Mouse (Mus musculus) urinary bladder, postnatal 10 days (tissue): ENCODE data around the gene Stoml3.
A peak's percentile ranks its signal among the peaks of the same experiment; 100 is the strongest.

Source experiments
- DNase-seq: peaks from one replicate; pipeline ENCODE4 v3.0.0; 2022; ENCODE audit warnings: low spot score

Stoml3 gene

GRCm38 (mm10) chr3:53488353-53488752 lies at the start of gene Stoml3:
TSS of gene Stoml3 (plus strand) at chr3:53488653.
- DNase-seq, result no peak

GRCm38 (mm10) chr3:53445540-53445939 lies 42.9 kb upstream of the Stoml3 start:
- DNase-seq, result no peak

GRCm38 (mm10) chr3:53446801-53447200 lies 41.7 kb upstream of the Stoml3 start:
- no peak for DNase-seq

- no peak for DNase-seq
Observed at GRCm38 (mm10) chr3:53448208-53448607, 40.2 kb upstream of the Stoml3 start.

GRCm38 (mm10) chr3:53450666-53451065 lies 37.8 kb upstream of the Stoml3 start:
- no peak for DNase-seq

- no peak for DNase-seq
Observed at GRCm38 (mm10) chr3:53452351-53452750, 36.1 kb upstream of the Stoml3 start.

- no peak for DNase-seq
Observed at GRCm38 (mm10) chr3:53453346-53453745, 35.1 kb upstream of the Stoml3 start.

GRCm38 (mm10) chr3:53454005-53454404 lies 34.4 kb upstream of the Stoml3 start:
- DNase-seq, result no peak

- DNase-seq, result no peak
Observed at GRCm38 (mm10) chr3:53454561-53454960, 33.9 kb upstream of the Stoml3 start.

- no peak for DNase-seq
Observed at GRCm38 (mm10) chr3:53454984-53455383, 33.5 kb upstream of the Stoml3 start.

- DNase-seq, result no peak
Observed at GRCm38 (mm10) chr3:53457750-53458149, 30.7 kb upstream of the Stoml3 start.

GRCm38 (mm10) chr3:53460106-53460505 lies 28.3 kb upstream of the Stoml3 start:
- DNase-seq, result no peak

GRCm38 (mm10) chr3:53462701-53463045 lies 25.8 kb upstream of the Stoml3 start:
- DNase-seq, result no peak

- DNase-seq, result peak; percentile 89
Observed at GRCm38 (mm10) chr3:53463046-53463764, 25.2 kb upstream of the Stoml3 start, which contains the start of the genes Nhlrc3 and Proser1. TSS of gene Nhlrc3 (minus strand) at chr3:53463332. TSS of gene Proser1 (plus strand) at chr3:53463666.

GRCm38 (mm10) chr3:53463765-53464114 lies 24.7 kb upstream of the Stoml3 start:
- no peak for DNase-seq

GRCm38 (mm10) chr3:53464146-53464698 lies 24.2 kb upstream of the Stoml3 start:
- DNase-seq, result no peak

GRCm38 (mm10) chr3:53465330-53465729 lies 23.1 kb upstream of the Stoml3 start:
- DNase-seq, result no peak

- DNase-seq, result no peak
Observed at GRCm38 (mm10) chr3:53466481-53466880, 22.0 kb upstream of the Stoml3 start.

- no peak for DNase-seq
Observed at GRCm38 (mm10) chr3:53467356-53467755, 21.1 kb upstream of the Stoml3 start.

- DNase-seq, result no peak
Observed at GRCm38 (mm10) chr3:53469650-53470049, 18.8 kb upstream of the Stoml3 start.

- DNase-seq, result no peak
Observed at GRCm38 (mm10) chr3:53472061-53472460, 16.4 kb upstream of the Stoml3 start.

- DNase-seq, result no peak
Observed at GRCm38 (mm10) chr3:53474179-53474578, 14.3 kb upstream of the Stoml3 start.

GRCm38 (mm10) chr3:53475889-53476288 lies 12.6 kb upstream of the Stoml3 start:
- no peak for DNase-seq

GRCm38 (mm10) chr3:53477468-53477867 lies 11.0 kb upstream of the Stoml3 start:
- DNase-seq, result no peak
